Mouse (Mus musculus) neural tube, embryonic 13.5 days (tissue): Measurements from ENCODE around the gene Tead3. TPM values are rescaled to one million over a fixed set of nuclear protein-coding genes. Genes with fewer than 3 reads are reported as not detected.
A peak's percentile ranks its signal among the peaks of the same experiment; 100 is the strongest.
"Not testable (repeated sequence)": the region's sequence is repeated elsewhere in the genome, so short reads cannot be mapped to it uniquely, and the experiment has no call there.

ENCODE experiments used
- ATAC-seq: fragments of 200-750 bp; cut with Nextera tagmentation; 2 replicates; pipeline ENCODE4 v1.8.0; 2017; ENCODE audit warnings: low read depth, mild to moderate bottlenecking, moderate TSS enrichment, moderate library complexity
- H3K27ac ChIP-seq: fragments of 300-500 bp; sonication (generic); replicated peaks from 2 replicates; pipeline ENCODE4 v1.5.1; 2015; ENCODE audit warnings: moderate library complexity, mild to moderate bottlenecking, inconsistent platforms
- H3K27me3 ChIP-seq: fragments of 300-500 bp; sonication (generic); 2 replicates; pipeline ENCODE4 v1.6.1; 2015; ENCODE audit warnings: mild to moderate bottlenecking, inconsistent platforms
- H3K36me3 ChIP-seq: fragments of 300-500 bp; sonication (generic); 2 replicates; pipeline ENCODE4 v1.6.1; 2015; ENCODE audit warnings: mild to moderate bottlenecking, inconsistent platforms
- H3K4me1 ChIP-seq: fragments of 300-500 bp; sonication (generic); replicated peaks from 2 replicates; pipeline ENCODE4 v1.6.1; 2015; ENCODE audit warnings: inconsistent platforms
- H3K4me2 ChIP-seq: fragments of 300-500 bp; sonication (generic); 2 replicates; pipeline ENCODE4 v1.6.1; 2015; ENCODE audit warnings: inconsistent platforms, mild to moderate bottlenecking, moderate library complexity
- H3K4me3 ChIP-seq: fragments of 300-500 bp; sonication (generic); 2 replicates; pipeline ENCODE4 v1.5.1; 2015; ENCODE audit warnings: mild to moderate bottlenecking, inconsistent platforms
- H3K9ac ChIP-seq: fragments of 300-500 bp; sonication (generic); 2 replicates; pipeline ENCODE4 v1.6.1; 2015; ENCODE audit warnings: moderate library complexity, mild to moderate bottlenecking, inconsistent platforms
- H3K9me3 ChIP-seq: fragments of 300-500 bp; sonication (generic); 2 replicates; pipeline ENCODE4 v1.6.1; 2016; ENCODE audit warnings: inconsistent platforms
- WGBS: fragments of 180-500 bp; shearing (Covaris S2); methylation state at CpG from one replicate; pipeline ENCODE4 v1.1.7; 2015; 5-methylcytosine and 5-hydroxymethylcytosine counted together
- polyA plus RNA-seq: library from polyadenylated mRNA; unstranded; fragments of >200 nt; fragmentation: Nextera tagmentation; extraction: Ambion mirVana; gene quantifications from 2 replicates; pipeline ENCODE4 v1.2.1, GENCODE M21; 2015

Tead3 gene
- polyA plus RNA-seq, 1 experiment from 2014 or later = 2.1 TPM

DNA sequence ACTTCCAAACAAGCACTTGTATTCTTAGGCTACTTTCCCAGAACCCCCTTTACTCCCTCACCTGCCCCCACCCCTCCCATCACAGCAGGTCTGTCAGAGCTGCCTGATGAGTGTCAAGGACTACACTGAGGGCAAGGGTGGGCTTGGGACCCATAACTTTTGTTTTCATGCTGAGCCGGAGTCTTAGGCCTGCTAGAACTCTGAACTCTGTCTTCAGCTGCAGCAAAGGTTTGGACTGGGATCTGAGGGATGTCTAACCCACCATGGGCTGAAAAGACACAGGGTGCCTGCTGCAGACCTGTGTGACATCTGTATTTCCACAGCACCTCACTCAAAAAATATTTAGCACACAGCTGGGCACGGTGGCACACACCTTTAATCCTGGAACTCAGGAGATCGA lies 23.7 kb downstream of the Tead3 start:
- peak overlapping the region; percentile 84 for H3K9ac ChIP-seq
- H3K27ac ChIP-seq = no peak overlapping the region; the same call in 1 of the 2 replicates
- no peaks in the 10 kb centered on the region; the same call in 1 of the 2 replicates for H3K9me3 ChIP-seq
- ATAC-seq = no peak
- H3K36me3 ChIP-seq = peaks cover 40% of the 10 kb centered on the region
- no peak overlapping the region for H3K4me2 ChIP-seq
- H3K27me3 ChIP-seq = no peaks in the 10 kb centered on the region
- peaks cover 28% of the 10 kb centered on the region for H3K4me1 ChIP-seq
- no peak overlapping the region for H3K4me3 ChIP-seq
- 85% methylated on average over 3 of the region's 3 CpGs for WGBS

GRCm38 (mm10) chr17:28325751-28326150 lies 24.9 kb downstream of the Tead3 start:
- 92% methylated on average over 8 of the region's 8 CpGs for WGBS
- no peak for ATAC-seq
- H3K9me3 ChIP-seq = no peaks in the 10 kb centered on the region; the same call in 1 of the 2 replicates
- H3K36me3 ChIP-seq = peaks cover 39% of the 10 kb centered on the region
- H3K4me3 ChIP-seq = no peak overlapping the region
- no peak overlapping the region for H3K9ac ChIP-seq
- no peak overlapping the region for H3K27ac ChIP-seq
- H3K4me1 ChIP-seq = peaks cover 23% of the 10 kb centered on the region
- H3K4me2 ChIP-seq = no peak overlapping the region
- H3K27me3 ChIP-seq = no peaks in the 10 kb centered on the region

GRCm38 (mm10) chr17:28324416-28324815 lies 26.2 kb downstream of the Tead3 start:
- peaks cover 38% of the 10 kb centered on the region for H3K36me3 ChIP-seq
- not testable (repeated sequence) for H3K27ac ChIP-seq, H3K9me3 ChIP-seq, H3K9ac ChIP-seq, ATAC-seq, H3K4me3 ChIP-seq, H3K4me2 ChIP-seq, H3K27me3 ChIP-seq
- WGBS = 97% methylated on average over 7 of the region's 7 CpGs
- H3K4me1 ChIP-seq = peaks cover 14% of the 10 kb centered on the region

GRCm38 (mm10) chr17:28323786-28324185 lies 26.8 kb downstream of the Tead3 start:
- Histone ChIP-seq H3K9me3 (no peaks in the 10 kb centered on the region; the same call in 1 of the 2 replicates), H3K4me1 (peaks cover 10% of the 10 kb centered on the region), H3K27me3 (no peaks in the 10 kb centered on the region), H3K27ac (no peak overlapping the region), H3K9ac (no peak overlapping the region), H3K4me2 (no peak overlapping the region), H3K36me3 (peaks cover 42% of the 10 kb centered on the region), H3K4me3 (no peak overlapping the region)
- ATAC-seq = no peak
- WGBS = 95% methylated on average over 8 of the region's 8 CpGs

DNA sequence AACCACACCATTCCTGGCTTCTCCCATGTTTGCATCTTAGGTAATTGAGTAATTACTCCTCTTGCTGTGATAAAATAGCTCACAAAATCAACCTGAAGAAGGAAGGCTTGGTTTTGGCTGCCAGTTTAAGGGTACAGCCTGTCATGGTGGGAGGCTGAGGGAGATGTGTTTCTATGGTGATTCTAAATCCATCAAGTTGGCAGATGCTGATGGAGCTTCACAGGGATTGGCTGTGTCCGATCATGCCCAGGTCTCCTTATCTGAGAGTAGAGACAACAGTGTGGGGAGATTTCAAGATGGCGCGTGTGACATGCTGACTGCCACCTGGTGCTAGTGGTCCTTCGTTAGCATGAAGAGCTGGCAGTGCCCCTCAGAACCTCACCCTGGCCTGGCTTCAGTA lies 28.9 kb downstream of the Tead3 start:
- Histone ChIP-seq H3K9ac (no peak overlapping the region), H3K4me2 (no peak overlapping the region), H3K36me3 (peaks cover 60% of the 10 kb centered on the region), H3K4me1 (no peaks in the 10 kb centered on the region), H3K27ac (no peak overlapping the region), H3K27me3 (no peaks in the 10 kb centered on the region), H3K4me3 (no peak overlapping the region), H3K9me3 (no peaks in the 10 kb centered on the region; the same call in 1 of the 2 replicates)
- ATAC-seq = no peak
- 95% methylated on average over 4 of the region's 4 CpGs for WGBS

DNA sequence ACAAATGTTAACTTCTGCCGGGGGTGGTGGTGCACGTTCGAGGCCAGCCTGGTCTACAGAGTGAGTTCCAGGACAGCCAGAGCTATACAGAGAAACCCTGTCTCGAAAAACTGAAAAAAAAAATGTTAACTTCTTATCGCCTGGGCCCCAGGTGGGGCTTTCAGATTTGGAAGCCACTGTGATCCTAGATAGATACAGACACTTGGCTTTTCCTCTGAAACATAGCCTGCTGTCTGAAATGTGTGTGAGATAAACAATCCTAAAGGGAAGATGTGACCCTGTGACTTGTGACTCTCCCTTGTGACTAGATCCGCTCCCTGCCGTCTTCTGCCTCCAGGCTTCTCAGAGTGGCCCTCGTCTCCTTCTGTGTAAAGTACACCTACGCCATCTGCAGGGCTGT lies 32.9 kb downstream of the Tead3 start:
- peaks cover 51% of the 10 kb centered on the region for H3K36me3 ChIP-seq
- no peaks in the 10 kb centered on the region for H3K9me3 ChIP-seq
- no peak overlapping the region for H3K27ac ChIP-seq
- no peak overlapping the region for H3K9ac ChIP-seq
- H3K4me2 ChIP-seq = no peak overlapping the region
- no peak for ATAC-seq
- no peaks in the 10 kb centered on the region for H3K27me3 ChIP-seq
- no peak overlapping the region for H3K4me3 ChIP-seq
- 80% methylated on average over 9 of the region's 9 CpGs for WGBS
- H3K4me1 ChIP-seq = peaks cover 23% of the 10 kb centered on the region

DNA sequence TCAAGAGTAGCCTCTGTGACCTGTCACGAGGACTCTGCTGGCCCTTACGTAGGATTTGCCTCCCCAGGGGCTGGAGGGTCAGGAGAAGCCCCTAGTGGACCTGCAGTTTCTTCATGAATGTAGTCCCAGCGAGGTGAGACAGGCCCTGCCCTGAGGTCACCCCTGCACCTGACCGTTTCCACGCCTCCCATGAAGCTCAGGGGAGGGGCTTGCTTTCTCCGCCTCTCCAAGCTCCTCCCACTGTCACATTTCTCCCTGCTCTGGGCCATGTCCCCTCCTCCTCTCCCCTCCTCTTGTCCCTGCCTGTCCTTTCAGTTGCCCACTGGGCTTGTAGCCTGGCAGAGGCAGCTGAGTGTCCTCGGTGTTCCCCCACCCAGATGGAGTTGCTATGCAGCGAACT lies 33.5 kb downstream of the Tead3 start:
- 57% methylated on average over 8 of the region's 8 CpGs for WGBS
- no peaks in the 10 kb centered on the region for H3K9me3 ChIP-seq
- H3K4me3 ChIP-seq = no peak overlapping the region
- H3K36me3 ChIP-seq = peaks cover 51% of the 10 kb centered on the region
- no peak overlapping the region for H3K27ac ChIP-seq
- no peak overlapping the region for H3K9ac ChIP-seq
- ATAC-seq = no peak
- no peak overlapping the region for H3K4me2 ChIP-seq
- H3K4me1 ChIP-seq = peaks cover 29% of the 10 kb centered on the region
- no peaks in the 10 kb centered on the region for H3K27me3 ChIP-seq

DNA sequence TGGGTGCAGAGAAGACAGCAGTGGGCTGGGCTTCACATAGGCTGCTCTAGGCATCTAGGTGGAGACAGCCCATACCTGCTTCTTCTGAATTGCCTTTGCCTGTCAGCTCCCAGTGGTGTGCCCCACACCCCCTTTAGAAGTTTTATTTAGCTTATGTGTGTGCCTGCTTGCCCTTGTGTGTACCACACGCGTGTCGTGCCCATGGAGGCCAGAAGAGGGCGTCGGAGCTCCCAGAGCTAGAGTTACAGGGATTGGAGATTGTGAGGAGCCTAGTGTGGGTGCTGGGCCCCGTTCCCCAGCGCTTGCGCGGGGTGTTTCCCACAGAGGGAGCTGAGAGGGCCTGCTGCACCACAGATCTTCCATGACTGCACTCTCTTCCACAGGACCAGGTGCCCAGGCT lies 34.1 kb downstream of the Tead3 start:
- WGBS = 92% methylated on average over 9 of the region's 9 CpGs
- H3K27ac ChIP-seq = no peak overlapping the region
- H3K9me3 ChIP-seq = no peaks in the 10 kb centered on the region
- peaks cover 48% of the 10 kb centered on the region for H3K36me3 ChIP-seq
- no peaks in the 10 kb centered on the region for H3K27me3 ChIP-seq
- peaks cover 29% of the 10 kb centered on the region for H3K4me1 ChIP-seq
- no peak for ATAC-seq
- H3K4me2 ChIP-seq = no peak overlapping the region
- H3K4me3 ChIP-seq = no peak overlapping the region
- no peak overlapping the region for H3K9ac ChIP-seq

DNA sequence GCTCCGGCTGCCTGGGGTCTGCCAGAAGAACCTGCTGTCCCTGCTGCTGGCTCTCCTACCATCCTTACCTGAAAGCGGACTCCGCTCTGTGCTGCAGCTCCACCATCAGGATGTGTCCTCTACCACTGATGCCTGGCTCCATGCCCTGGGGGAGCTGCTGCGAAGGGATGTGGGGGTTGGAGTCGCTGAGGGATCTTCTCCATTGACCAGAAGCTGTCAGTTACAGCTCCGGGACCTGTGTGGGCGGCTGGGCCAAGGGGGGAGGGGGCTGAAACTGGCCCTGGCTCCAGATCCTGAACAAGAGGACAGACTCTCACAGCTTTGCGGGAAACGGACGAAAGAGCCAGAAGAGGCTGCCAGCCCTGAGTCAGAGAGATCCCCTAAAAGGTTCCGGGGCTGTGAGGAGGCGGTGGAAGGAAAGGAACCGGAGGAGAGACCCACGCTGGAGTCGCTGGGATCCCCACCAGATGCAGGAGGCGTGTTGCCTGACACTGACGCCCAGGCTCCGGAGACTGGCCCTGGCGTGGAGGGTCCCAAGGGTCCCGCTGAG lies 34.9 kb downstream of the Tead3 start:
- H3K9me3 ChIP-seq = no peaks in the 10 kb centered on the region; the same call in 1 of the 2 replicates
- peaks cover 29% of the 10 kb centered on the region for H3K4me1 ChIP-seq
- H3K4me2 ChIP-seq = no peak overlapping the region
- H3K27ac ChIP-seq = no peak overlapping the region
- H3K27me3 ChIP-seq = no peaks in the 10 kb centered on the region
- no peak overlapping the region for H3K4me3 ChIP-seq
- 81% methylated on average over 20 of the region's 20 CpGs for WGBS
- ATAC-seq = no peak
- peaks cover 41% of the 10 kb centered on the region for H3K36me3 ChIP-seq
- peak overlapping the region; percentile 22; the same call in 1 of the 2 replicates for H3K9ac ChIP-seq

- WGBS = under 1% methylated on average over 11 of the region's 11 CpGs
- ATAC-seq = peak; percentile 48
Measured at GRCm38 (mm10) chr17:28313880-28314225, 36.8 kb downstream of the Tead3 start.

GRCm38 (mm10) chr17:28313212-28313879 lies 37.3 kb downstream of the Tead3 start, which contains the start of gene Fance:
Fance (plus strand) TSS chr17:28313519.
- H3K27ac ChIP-seq = peak within 1 kb of the TSS; percentile 91
- peaks cover 33% of the 10 kb centered on the region for H3K4me1 ChIP-seq
- peaks cover 24% of the 10 kb centered on the region for H3K36me3 ChIP-seq
- peak; percentile 99 for ATAC-seq
- H3K9me3 ChIP-seq = no peaks in the 10 kb centered on the region; the same call in 1 of the 2 replicates
- H3K27me3 ChIP-seq = no peaks in the 10 kb centered on the region
- peak within 1 kb of the TSS; percentile 90 for H3K4me2 ChIP-seq
- peak within 1 kb of the TSS; percentile 91 for H3K9ac ChIP-seq
- 1% methylated on average over 69 of the region's 69 CpGs for WGBS
- peak within 1 kb of the TSS; percentile 84 for H3K4me3 ChIP-seq

More at GRCm38 (mm10) chr17:28313880-28314225, 36.8 kb downstream of the Tead3 start:
- Histone ChIP-seq H3K9me3 (no peaks in the 10 kb centered on the region; the same call in 1 of the 2 replicates), H3K9ac (peak overlapping the region; percentile 91), H3K4me1 (peaks cover 29% of the 10 kb centered on the region), H3K27me3 (no peaks in the 10 kb centered on the region), H3K4me3 (peak overlapping the region; percentile 84), H3K36me3 (peaks cover 28% of the 10 kb centered on the region), H3K27ac (peak overlapping the region; percentile 91), H3K4me2 (peak overlapping the region; percentile 90)
